Mouse (Mus musculus): ENCODE data around the gene Cdca7.

Cdca7 gene

GRCm38 (mm10) chr2:72493039-72493438 is 17.1 kb downstream of the Cdca7 start:
- DNase-seq (ENCODE audit: low spot score) = no peak

- DNase-seq (ENCODE audit: low spot score) = no peak
Observed at GRCm38 (mm10) chr2:72499074-72499721, 23.2 kb downstream of the Cdca7 start.

GRCm38 (mm10) chr2:72499782-72500411 is 23.9 kb downstream of the Cdca7 start:
- DNase-seq (ENCODE audit: low spot score) = no peak

GRCm38 (mm10) chr2:72502041-72502813 is 26.3 kb downstream of the Cdca7 start:
- DNase-seq (ENCODE audit: low spot score) = no peak

GRCm38 (mm10) chr2:72503646-72504045 is 27.7 kb downstream of the Cdca7 start:
- no peak for DNase-seq (ENCODE audit: low spot score)

GRCm38 (mm10) chr2:72507855-72508635 is 32.1 kb downstream of the Cdca7 start:
- DNase-seq (ENCODE audit: low spot score) = no peak

- no peak for DNase-seq (ENCODE audit: low spot score)
Observed at GRCm38 (mm10) chr2:72508891-72509290, 32.9 kb downstream of the Cdca7 start.

GRCm38 (mm10) chr2:72515526-72515925 is 39.6 kb downstream of the Cdca7 start:
- DNase-seq (ENCODE audit: low spot score) = no peak

GRCm38 (mm10) chr2:72515971-72516719 is 40.2 kb downstream of the Cdca7 start:
- peak; percentile 88 for DNase-seq (ENCODE audit: low spot score)

- DNase-seq (ENCODE audit: low spot score) = no peak
Observed at GRCm38 (mm10) chr2:72516720-72517089, 40.7 kb downstream of the Cdca7 start.

- DNase-seq (ENCODE audit: low spot score) = no peak
Observed at GRCm38 (mm10) chr2:72524022-72524421, 48.1 kb downstream of the Cdca7 start.

- no peak for DNase-seq (ENCODE audit: low spot score)
Observed at GRCm38 (mm10) chr2:72525556-72525955, 49.6 kb downstream of the Cdca7 start.

- no peak for DNase-seq (ENCODE audit: low spot score)
Observed at GRCm38 (mm10) chr2:72529026-72529357, 53.0 kb downstream of the Cdca7 start.

- no peak for DNase-seq (ENCODE audit: low spot score)
Observed at GRCm38 (mm10) chr2:72529358-72530319, 53.7 kb downstream of the Cdca7 start.

- no peak for DNase-seq (ENCODE audit: low spot score)
Observed at GRCm38 (mm10) chr2:72535889-72536288, 59.9 kb downstream of the Cdca7 start.

Measured in testis, postnatal 10 days (tissue).